Mouse (Mus musculus): ENCODE results near the gene Ppp2r5c. TPM values are rescaled to one million over a fixed set of nuclear protein-coding genes. Genes with fewer than 3 reads are reported as not detected.

Gene Ppp2r5c
- polyA plus RNA-seq, 1 experiment from 2014 or later, result 136 TPM

DNA sequence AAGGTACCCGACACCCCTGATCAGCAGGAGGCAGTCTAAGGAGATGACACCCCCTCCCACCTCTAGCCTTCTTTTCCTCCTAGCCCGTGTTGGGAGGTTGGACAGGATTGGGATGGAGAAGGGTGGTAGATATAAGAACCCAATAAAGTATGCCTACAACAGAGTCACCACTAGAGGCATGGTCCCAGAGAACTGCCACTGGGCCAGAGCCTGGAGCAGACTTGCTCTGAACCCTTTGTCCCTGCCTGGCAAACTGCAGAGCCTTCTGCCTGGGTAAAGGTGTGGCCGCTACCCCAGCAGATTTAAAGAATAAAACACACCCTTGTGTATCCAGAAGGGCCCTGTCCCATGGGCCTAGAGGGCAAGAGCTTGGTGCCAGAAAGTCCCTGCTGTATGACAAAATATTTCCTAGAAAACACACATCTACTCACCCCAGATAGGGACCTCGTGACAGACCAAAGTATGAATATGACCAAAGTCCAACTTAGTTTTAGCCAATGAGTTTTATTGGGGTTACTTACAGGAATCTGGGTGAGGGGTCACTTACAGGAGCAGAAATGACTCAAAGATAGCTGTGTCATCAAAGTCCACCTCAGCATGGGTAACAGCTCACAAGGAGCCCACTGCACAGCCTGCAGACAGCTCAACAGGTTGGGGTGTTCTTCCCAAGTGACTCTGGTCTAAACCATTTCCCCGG lies 22.8 kb upstream of the Ppp2r5c start:
- WGBS, result 74% methylated on average over 5 of the region's 5 CpGs
- Histone ChIP-seq H3K27ac (no peak overlapping the region), H3K27me3 (ENCODE audit: insufficient read depth, poor library complexity, severe bottlenecking) (no peaks in the 10 kb centered on the region), H3K9me3 (no peaks in the 10 kb centered on the region), H3K4me1 (peaks cover 5% of the 10 kb centered on the region; the same call in 1 of the 2 replicates), H3K4me3 (no peak overlapping the region), H3K36me3 (no peaks in the 10 kb centered on the region)
- no peak for DNase-seq (ENCODE audit: low spot score)

DNA sequence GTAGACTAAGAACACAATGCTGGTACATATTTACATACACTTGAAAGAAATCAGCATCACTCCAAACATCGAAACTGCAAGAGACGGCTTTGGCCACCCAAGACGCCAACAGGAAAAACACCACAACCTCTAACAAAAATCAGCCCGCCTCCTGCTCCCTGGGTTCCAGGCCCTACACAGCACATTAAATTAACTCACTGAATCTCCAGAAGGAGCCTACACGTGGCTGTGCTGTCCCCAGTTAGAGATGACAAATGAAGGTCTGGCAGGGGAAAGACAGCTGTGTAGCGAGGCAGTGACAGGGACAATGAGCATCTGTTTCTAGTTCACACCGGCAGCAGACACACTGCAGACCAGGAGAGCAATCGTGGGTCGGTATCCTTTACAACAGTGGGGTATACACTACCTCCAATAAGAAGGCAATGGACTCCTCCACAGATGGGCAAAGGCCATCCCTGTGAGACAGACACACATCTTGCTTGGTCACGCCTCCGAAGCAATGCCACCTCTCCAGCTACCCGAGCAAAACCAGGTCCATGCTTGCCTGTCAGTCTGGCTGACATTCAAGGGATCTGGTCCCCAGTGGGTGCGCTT lies 20.4 kb upstream of the Ppp2r5c start:
- no peaks in the 10 kb centered on the region for H3K27me3 ChIP-seq (ENCODE audit: insufficient read depth, poor library complexity, severe bottlenecking)
- no peaks in the 10 kb centered on the region for H3K4me1 ChIP-seq
- H3K9me3 ChIP-seq, result no peaks in the 10 kb centered on the region
- no peaks in the 10 kb centered on the region for H3K36me3 ChIP-seq
- DNase-seq (ENCODE audit: low spot score), result no peak
- no peak overlapping the region for H3K27ac ChIP-seq
- WGBS, result 78% methylated on average over 13 of the region's 13 CpGs
- no peak overlapping the region for H3K4me3 ChIP-seq

DNA sequence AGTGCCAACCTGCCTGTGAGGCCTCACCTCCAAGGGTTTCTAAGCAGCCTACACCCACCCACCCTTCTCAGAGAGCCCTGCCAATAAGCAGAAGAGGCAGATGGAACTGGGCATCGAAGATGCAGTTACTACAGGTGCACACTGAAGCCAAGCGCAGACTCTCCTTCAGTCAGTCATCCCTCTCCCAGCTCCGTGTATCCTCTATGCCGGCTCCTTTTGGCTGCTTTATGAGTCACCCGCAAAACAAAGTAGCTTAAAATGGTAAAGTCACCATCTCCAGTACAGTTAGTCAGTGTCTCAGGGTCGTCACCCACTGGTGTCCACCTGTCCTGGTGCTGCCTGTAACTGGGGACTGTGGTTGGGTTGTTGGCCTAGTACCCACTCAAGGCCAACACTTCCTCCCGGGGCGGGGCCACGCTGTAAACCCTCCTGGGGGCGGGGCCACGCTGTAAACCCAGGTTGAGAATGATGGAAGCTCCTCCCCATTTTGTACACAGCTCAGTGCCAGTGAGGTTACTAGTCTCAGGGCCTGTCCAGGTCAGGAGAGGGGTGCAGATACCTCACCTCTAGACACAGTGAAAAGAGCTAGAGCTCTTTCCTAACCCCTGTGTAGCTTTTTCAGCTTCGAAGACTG lies 17.5 kb upstream of the Ppp2r5c start:
- WGBS, result 64% methylated on average over 12 of the region's 12 CpGs
- DNase-seq (ENCODE audit: low spot score), result no peak
- Histone ChIP-seq H3K4me1 (no peaks in the 10 kb centered on the region), H3K36me3 (no peaks in the 10 kb centered on the region), H3K27ac (no peak overlapping the region), H3K27me3 (ENCODE audit: insufficient read depth, poor library complexity, severe bottlenecking) (0 out of 2 replicates have a peak, but pooled peaks cover 6% of the 10 kb centered on the region), H3K4me3 (no peak overlapping the region), H3K9me3 (no peaks in the 10 kb centered on the region)

DNA sequence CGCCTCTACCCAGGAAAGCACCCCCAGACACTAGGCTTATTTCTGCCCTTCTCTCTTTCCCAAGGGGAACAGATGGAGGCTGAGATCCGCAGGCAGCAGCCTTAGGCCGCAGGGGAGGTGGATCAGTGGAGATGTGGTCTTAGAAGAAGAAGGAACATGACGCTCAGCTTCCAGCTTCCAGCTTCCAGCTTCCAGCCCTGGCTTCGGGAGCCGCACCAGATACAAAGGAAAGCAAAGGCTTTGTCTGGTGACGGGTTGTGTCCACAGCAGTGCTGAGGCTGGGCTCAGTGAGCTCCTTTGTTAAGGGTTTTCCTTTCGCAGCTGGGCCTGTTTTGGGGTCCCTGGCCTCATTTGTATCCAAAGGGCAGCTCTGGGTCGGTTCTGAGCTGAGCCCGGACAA lies 16.9 kb upstream of the Ppp2r5c start:
- Histone ChIP-seq H3K9me3 (no peaks in the 10 kb centered on the region), H3K4me3 (no peak overlapping the region), H3K4me1 (no peaks in the 10 kb centered on the region), H3K36me3 (no peaks in the 10 kb centered on the region), H3K27ac (no peak overlapping the region), H3K27me3 (ENCODE audit: insufficient read depth, poor library complexity, severe bottlenecking) (peaks cover 11% of the 10 kb centered on the region; the same call in 1 of the 2 replicates)
- DNase-seq (ENCODE audit: low spot score), result no peak
- WGBS, result 76% methylated on average over 10 of the region's 10 CpGs

DNA sequence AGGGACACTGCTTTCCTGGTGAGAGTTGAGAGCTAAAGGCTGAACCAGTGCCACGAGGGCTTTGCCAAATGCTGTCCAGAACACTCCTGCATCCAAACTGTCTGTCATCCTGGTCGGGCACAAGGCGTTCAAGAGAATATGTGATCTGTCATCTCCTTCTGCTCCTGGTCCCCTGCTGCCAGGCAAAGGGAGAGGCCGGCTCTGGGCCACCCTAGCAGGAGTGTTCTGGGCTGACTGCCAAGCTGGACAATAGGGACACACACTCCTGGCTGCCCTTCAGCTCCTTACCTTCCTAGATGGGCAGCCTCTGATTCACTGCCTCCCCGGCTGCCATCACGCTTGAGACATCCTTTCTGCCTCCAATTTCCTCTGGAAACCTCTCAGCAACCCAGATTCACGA lies 15.1 kb upstream of the Ppp2r5c start:
- no peak overlapping the region for H3K27ac ChIP-seq
- H3K9me3 ChIP-seq, result no peaks in the 10 kb centered on the region
- no peak for DNase-seq (ENCODE audit: low spot score)
- H3K36me3 ChIP-seq, result no peaks in the 10 kb centered on the region
- 60% methylated on average over 7 of the region's 7 CpGs for WGBS
- peaks cover 16% of the 10 kb centered on the region; the same call in 1 of the 2 replicates for H3K27me3 ChIP-seq (ENCODE audit: insufficient read depth, poor library complexity, severe bottlenecking)
- H3K4me1 ChIP-seq, result no peaks in the 10 kb centered on the region
- no peak overlapping the region for H3K4me3 ChIP-seq

DNA sequence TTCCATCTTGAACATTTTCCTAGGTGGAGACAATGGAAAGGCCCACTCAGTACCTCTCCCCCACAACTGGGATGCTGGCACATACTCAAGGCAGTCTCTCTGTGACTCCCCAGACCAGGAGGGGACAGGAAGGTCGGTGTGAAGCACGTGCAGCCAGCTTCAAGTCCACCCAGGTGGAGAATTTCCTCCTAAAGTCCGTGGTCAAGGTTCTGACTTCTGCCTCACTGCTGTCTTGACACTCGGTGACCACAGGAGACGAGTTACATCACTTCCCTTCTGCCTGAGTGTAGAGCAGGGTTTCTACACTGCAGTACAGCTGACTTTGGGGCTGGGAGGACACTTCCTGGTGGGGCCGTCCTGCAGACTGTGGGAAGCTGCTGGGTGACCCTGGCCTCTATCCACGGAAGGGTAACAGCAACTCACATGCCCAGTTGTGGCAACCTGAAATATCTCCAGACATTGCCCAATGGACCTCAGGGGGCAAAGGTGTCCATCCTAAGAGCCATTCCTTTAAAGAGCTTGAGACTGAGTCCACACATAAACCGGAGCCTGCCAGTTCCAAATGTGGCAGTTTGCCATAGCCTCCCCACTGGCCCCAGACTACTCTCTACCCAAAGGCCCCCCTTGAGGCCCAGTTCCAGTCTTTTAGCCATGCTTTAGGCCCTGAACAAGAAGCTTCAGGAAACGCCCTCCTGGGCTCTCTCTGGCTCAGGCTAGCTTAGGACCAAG lies 10.1 kb upstream of the Ppp2r5c start:
- Histone ChIP-seq H3K4me3 (no peak overlapping the region), H3K27ac (no peak overlapping the region), H3K36me3 (no peaks in the 10 kb centered on the region), H3K4me1 (no peaks in the 10 kb centered on the region), H3K9me3 (no peaks in the 10 kb centered on the region), H3K27me3 (ENCODE audit: insufficient read depth, poor library complexity, severe bottlenecking) (peaks cover 19% of the 10 kb centered on the region; the same call in 1 of the 2 replicates)
- 62% methylated on average over 9 of the region's 9 CpGs for WGBS
- no peak for DNase-seq (ENCODE audit: low spot score)

DNA sequence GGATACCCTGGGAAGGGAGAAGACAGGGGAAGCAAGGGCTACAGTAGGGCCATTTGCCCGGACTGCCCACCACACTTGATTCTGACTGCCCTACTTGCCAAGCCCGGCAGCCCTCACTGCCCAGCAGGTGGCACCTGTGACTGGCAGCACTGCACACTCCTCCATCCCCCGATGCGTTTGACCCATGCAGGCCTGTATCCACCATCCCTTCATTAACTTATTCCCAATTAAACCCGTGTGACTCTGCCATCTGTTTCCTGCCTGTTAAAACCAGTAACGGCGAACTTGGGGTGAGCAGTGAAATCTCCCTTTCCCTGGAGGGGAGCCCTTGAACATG lies 9.6 kb upstream of the Ppp2r5c start:
- no peaks in the 10 kb centered on the region for H3K9me3 ChIP-seq
- H3K36me3 ChIP-seq, result no peaks in the 10 kb centered on the region
- 63% methylated on average over 7 of the region's 7 CpGs for WGBS
- H3K4me3 ChIP-seq, result no peak overlapping the region
- no peak overlapping the region for H3K27ac ChIP-seq
- DNase-seq (ENCODE audit: low spot score), result no peak
- H3K27me3 ChIP-seq (ENCODE audit: insufficient read depth, poor library complexity, severe bottlenecking), result peaks cover 13% of the 10 kb centered on the region; the same call in 1 of the 2 replicates
- H3K4me1 ChIP-seq, result no peaks in the 10 kb centered on the region

DNA sequence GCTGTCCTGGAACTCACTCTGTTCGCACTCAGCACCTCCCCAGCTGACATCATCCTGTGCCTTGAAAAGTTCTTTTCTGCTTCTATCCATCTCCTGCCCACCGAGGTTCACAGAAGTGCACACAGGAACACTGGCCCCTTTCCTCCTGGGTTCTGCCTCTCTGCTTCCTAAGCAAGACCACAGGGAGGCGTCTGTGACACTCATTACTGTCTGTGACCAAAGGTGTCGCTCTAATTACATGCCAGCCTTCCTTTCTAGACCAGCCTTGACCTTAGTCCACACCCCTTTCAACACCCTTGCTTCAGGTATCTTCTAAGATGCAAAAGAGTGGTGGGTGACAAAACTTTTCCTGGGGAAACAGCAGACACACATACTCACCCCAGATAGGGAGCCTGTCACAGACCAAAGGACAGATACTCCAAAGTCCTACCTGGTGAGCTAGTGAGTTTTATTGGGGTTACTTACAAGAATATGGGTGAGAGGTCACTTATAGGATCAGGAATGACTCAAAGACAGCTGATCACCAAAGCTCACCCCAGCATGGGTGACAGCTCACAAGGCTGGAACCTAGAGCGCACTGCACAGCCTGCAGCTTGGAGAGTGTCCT lies 8.4 kb upstream of the Ppp2r5c start:
- Histone ChIP-seq H3K4me3 (no peak overlapping the region), H3K36me3 (no peaks in the 10 kb centered on the region), H3K27me3 (ENCODE audit: insufficient read depth, poor library complexity, severe bottlenecking) (peaks cover 15% of the 10 kb centered on the region; the same call in 1 of the 2 replicates), H3K4me1 (no peaks in the 10 kb centered on the region), H3K9me3 (no peaks in the 10 kb centered on the region), H3K27ac (no peak overlapping the region)
- 37% methylated on average over 5 of the region's 5 CpGs for WGBS
- no peak for DNase-seq (ENCODE audit: low spot score)

DNA sequence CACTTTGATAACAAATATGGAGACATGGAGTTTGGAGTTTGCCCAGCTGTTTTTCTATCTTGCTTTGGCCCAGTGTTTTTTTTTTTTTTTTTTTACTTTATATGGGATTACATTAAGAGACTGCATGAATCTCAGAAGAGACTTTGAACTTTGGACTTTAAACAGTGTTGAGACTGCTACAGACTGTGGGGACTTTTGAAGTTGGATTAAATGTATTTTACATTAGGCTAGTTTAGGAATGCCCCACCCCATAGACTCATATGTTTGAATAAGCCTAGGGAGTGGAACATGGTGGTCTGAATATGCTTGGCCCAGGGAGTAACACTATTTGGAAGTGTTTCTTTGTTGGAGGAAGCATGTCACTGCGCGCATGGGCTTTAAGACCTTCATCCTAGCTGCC lies 4.7 kb upstream of the Ppp2r5c start:
- Histone ChIP-seq H3K36me3 (no peaks in the 10 kb centered on the region), H3K4me3 (no peak overlapping the region), H3K9me3 (no peaks in the 10 kb centered on the region), H3K27ac (no peak overlapping the region), H3K4me1 (peaks cover 7% of the 10 kb centered on the region), H3K27me3 (ENCODE audit: insufficient read depth, poor library complexity, severe bottlenecking) (0 out of 2 replicates have a peak, but pooled peaks cover 12% of the 10 kb centered on the region)
- 86% methylated on average over 2 of the region's 2 CpGs for WGBS
- DNase-seq (ENCODE audit: low spot score), result no peak

DNA sequence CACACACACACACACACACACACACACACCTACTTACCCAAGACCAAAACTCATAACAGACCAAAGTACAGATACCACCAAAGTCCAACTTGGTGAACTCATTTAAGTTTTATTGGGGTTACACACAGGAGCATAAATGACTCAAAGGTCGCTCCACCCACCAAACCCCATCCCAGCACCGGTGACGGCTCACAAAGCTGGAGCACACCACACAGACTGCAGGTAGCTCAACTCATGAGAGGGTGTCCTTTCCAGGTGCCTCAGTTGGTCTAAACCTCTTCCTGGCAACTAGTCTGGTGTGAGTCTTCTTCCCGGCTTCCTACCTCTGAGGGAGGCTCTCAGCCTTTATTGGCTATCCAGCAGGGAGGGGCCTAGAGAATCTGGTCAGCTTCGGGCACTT lies 2.4 kb upstream of the Ppp2r5c start:
- no peak overlapping the region for H3K27ac ChIP-seq
- 0 out of 2 replicates have a peak, but pooled peaks cover 11% of the 10 kb centered on the region for H3K27me3 ChIP-seq (ENCODE audit: insufficient read depth, poor library complexity, severe bottlenecking)
- 68% methylated on average over 5 of the region's 5 CpGs for WGBS
- peaks cover 7% of the 10 kb centered on the region for H3K4me1 ChIP-seq
- DNase-seq (ENCODE audit: low spot score), result no peak
- no peak overlapping the region for H3K4me3 ChIP-seq
- no peaks in the 10 kb centered on the region for H3K36me3 ChIP-seq
- no peaks in the 10 kb centered on the region for H3K9me3 ChIP-seq

DNA sequence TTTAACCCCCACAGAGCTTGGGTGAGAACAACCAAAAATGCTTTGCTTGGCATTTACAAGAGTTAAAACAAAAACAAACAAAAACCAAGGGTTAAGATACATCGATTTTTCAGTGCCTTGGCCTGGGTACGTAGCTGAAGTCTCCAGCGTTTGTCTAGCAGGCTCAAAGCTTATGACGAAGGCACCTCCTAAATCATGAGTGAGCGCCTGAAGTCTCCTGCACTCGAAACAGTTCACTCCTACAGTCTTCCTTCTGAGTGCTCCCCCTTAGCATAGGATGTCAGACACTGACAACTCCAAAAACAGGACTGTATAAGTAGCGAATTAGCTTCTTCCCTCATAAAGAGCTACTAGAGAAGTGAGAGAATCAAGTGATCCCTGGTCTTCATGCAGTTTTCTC lies 1.1 kb upstream of the Ppp2r5c start:
- peak overlapping the region; percentile 91 for H3K4me3 ChIP-seq
- DNase-seq (ENCODE audit: low spot score), result no peak

DNA sequence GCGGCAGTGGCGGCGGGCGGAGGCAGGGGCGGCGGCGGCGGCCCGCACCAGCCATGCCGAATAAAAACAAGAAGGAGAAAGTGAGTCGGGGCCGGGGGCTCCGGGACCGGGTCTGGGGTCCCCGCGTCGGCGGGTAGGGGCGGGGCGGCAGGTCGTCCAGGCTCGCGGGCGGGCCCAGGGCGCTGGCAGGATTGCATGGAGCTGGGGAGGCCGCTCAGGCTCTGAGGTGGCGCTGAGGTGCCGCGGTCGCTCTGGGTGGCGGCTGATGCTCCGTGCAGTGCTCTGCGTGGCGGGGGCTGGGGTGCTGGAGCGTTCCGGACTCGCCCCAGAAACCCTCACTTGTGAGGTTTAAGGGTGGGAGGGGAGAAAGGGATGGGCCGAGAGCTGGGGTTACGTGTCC lies 386 bp downstream of the Ppp2r5c start:
- no peaks in the 10 kb centered on the region for H3K9me3 ChIP-seq
- peak; percentile 84 for DNase-seq (ENCODE audit: low spot score)
- peak overlapping the region; percentile 91 for H3K4me3 ChIP-seq
- H3K27me3 ChIP-seq (ENCODE audit: insufficient read depth, poor library complexity, severe bottlenecking), result 0 out of 2 replicates have a peak, but pooled peaks cover 11% of the 10 kb centered on the region
- H3K36me3 ChIP-seq, result no peaks in the 10 kb centered on the region
- under 1% methylated on average over 39 of the region's 39 CpGs for WGBS
- peak overlapping the region; percentile 92 for H3K27ac ChIP-seq
- H3K4me1 ChIP-seq, result peaks cover 7% of the 10 kb centered on the region

More for the DNA sequence above, 1.1 kb upstream of the Ppp2r5c start:
- H3K9me3 ChIP-seq, result no peaks in the 10 kb centered on the region
- H3K27ac ChIP-seq, result peak overlapping the region; percentile 92
- WGBS, result 49% methylated on average over 7 of the region's 7 CpGs
- peaks cover 7% of the 10 kb centered on the region for H3K4me1 ChIP-seq
- 0 out of 2 replicates have a peak, but pooled peaks cover 11% of the 10 kb centered on the region for H3K27me3 ChIP-seq (ENCODE audit: insufficient read depth, poor library complexity, severe bottlenecking)
- H3K36me3 ChIP-seq, result no peaks in the 10 kb centered on the region

All from heart, embryonic 10.5 days (tissue).